Mouse (Mus musculus): Measurements from ENCODE around the gene Gm49373. TPM values are rescaled to one million over a fixed set of nuclear protein-coding genes. Genes with fewer than 3 reads are reported as not detected.

Gm49373 gene
- polyA plus RNA-seq (2015; fragmentation: Nextera tagmentation; extraction: Ambion mirVana), result 0.18 and 0.20 TPM in 2 replicates

DNA sequence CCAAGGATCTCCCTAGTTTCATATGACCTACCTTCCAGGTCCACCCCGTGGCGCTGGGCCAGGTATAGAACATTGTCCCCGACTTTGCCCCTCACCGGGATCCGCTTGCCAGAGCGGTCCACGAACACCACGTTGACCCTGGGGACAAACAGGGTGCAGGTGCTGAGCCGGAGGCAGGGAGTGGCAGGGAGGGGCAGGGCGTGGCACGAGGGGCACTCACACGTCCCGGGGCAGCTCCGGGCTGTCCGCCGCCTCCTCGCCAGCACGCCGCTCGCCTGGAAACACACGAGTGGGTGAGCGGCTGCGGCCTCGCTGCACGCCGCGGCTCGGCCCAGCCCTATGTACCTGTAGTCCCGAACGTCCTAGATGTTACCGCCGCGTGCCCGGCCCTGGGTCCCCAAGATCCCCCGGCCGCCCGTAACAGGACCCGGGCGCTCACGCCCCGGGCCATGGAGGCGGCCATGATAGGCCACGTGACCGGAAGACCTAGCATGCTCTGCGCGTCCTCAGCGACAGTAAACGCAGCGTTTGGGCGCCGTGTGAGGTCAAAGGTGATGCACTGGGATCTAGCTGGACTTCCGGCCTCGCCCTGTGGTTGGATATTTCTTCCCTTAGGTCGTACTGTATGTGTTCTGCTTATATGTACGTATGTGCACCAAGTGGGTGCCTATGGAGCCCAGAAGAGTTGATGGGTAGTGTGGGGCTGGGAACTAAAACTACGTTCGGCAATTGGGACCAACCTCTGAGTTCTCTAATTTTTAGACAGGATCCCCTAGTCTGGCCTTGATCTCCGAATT is at the start of gene Gm49373, which contains the start of gene Fdx1l:
Gene Gm49373, minus strand, starts transcription at position 53 of the 797 bp plus-strand sequence.
Gene Fdx1l, minus strand, starts transcription at position 571 of the 797 bp plus-strand sequence.
- peak within 1 kb of the TSS; percentile 81 for H3K4me3 ChIP-seq (ENCODE audit: low read depth, low read length)
- peak within 1 kb of the TSS; percentile 39 for H3K27ac ChIP-seq (ENCODE audit: low read length)
- ATAC-seq (ENCODE audit: low read depth), result peak; percentile 94
- H3K9ac ChIP-seq (ENCODE audit: low read depth, low read length), result peak within 1 kb of the TSS; percentile 74
- H3K4me1 ChIP-seq (ENCODE audit: control insufficient read depth, low read depth, low read length), result peaks cover 18% of the 10 kb centered on the region
- no peaks in the 10 kb centered on the region for H3K9me3 ChIP-seq (replicated peaks; ENCODE audit: control insufficient read depth, low read length)
- H3K36me3 ChIP-seq (ENCODE audit: control insufficient read depth, insufficient read depth), result peaks cover 24% of the 10 kb centered on the region
- H3K27me3 ChIP-seq (ENCODE audit: control insufficient read depth, insufficient read depth, low read depth, low read length), result no peaks in the 10 kb centered on the region
- 2% methylated on average over 58 of the region's 58 CpGs for WGBS (ENCODE audit: insufficient replicate concordance)
- H3K4me2 ChIP-seq (ENCODE audit: low read depth, low read length), result peak within 1 kb of the TSS; percentile 91

DNA sequence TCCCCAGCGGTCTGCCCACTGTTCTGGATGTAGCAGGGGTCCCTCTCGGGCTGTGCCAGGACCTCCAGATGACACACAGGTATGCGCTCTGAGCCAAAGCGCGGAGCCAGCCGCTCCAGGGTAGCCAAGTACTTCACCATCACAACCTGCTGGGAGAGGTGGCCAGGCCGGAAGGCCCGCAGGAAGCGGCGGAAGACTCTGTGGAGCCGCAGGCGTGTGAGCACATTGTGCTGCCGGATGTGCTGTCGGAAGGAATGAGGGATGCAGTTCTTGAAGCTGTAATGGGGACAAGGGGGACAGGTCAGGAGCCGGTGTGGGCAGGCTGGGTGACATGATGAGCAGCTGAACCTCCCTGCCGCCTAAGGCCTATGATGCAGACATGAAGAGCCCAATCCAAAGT is 48.6 kb upstream of the Gm49373 start:
- H3K27ac ChIP-seq (ENCODE audit: low read length), result no peak overlapping the region
- no peak for ATAC-seq (ENCODE audit: low read depth)

DNA sequence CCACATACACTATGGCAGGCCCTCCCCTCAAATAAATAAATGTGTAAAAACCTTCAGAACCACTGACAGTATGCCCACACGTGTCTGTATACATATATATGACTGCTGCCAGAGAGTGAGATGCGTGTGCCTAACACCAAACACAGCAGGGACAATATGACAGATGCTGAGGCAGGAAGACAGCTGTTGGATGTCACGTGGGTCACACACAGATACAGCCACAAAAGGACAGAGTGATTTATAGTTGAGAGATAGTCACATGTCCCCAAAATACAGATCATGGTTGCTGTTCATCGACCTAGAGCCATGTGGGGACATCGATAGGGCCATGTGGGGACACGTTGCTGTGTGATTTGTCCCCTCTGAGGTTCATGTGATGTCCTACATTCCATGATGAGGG is 44.2 kb upstream of the Gm49373 start:
- 0 out of 2 replicates have a peak, but pooled peaks cover 3% of the 10 kb centered on the region for H3K36me3 ChIP-seq (ENCODE audit: control insufficient read depth, insufficient read depth)
- no peak overlapping the region for H3K4me2 ChIP-seq (ENCODE audit: low read depth, low read length)
- H3K9ac ChIP-seq (ENCODE audit: low read depth, low read length), result no peak overlapping the region
- H3K4me1 ChIP-seq (ENCODE audit: control insufficient read depth, low read depth, low read length), result no peaks in the 10 kb centered on the region
- no peak overlapping the region for H3K4me3 ChIP-seq (ENCODE audit: low read depth, low read length)
- 62% methylated on average over 6 of the region's 6 CpGs for WGBS (ENCODE audit: insufficient replicate concordance)
- H3K27me3 ChIP-seq (ENCODE audit: control insufficient read depth, insufficient read depth, low read depth, low read length), result no peaks in the 10 kb centered on the region
- no peak overlapping the region for H3K27ac ChIP-seq (ENCODE audit: low read length)
- ATAC-seq (ENCODE audit: low read depth), result no peak
- no peaks in the 10 kb centered on the region for H3K9me3 ChIP-seq (replicated peaks; ENCODE audit: control insufficient read depth, low read length)

More for the DNA sequence above, 48.6 kb upstream of the Gm49373 start:
- Histone ChIP-seq H3K4me1 (ENCODE audit: control insufficient read depth, low read depth, low read length) (peaks cover 2% of the 10 kb centered on the region; the same call in 1 of the 2 replicates), H3K4me2 (ENCODE audit: low read depth, low read length) (no peak overlapping the region), H3K36me3 (ENCODE audit: control insufficient read depth, insufficient read depth) (peaks cover 9% of the 10 kb centered on the region), H3K4me3 (ENCODE audit: low read depth, low read length) (no peak overlapping the region), H3K27me3 (ENCODE audit: control insufficient read depth, insufficient read depth, low read depth, low read length) (no peaks in the 10 kb centered on the region), H3K9me3 (replicated peaks; ENCODE audit: control insufficient read depth, low read length) (no peaks in the 10 kb centered on the region), H3K9ac (ENCODE audit: low read depth, low read length) (no peak overlapping the region)
- WGBS (ENCODE audit: insufficient replicate concordance), result 81% methylated on average over 16 of the region's 16 CpGs

DNA sequence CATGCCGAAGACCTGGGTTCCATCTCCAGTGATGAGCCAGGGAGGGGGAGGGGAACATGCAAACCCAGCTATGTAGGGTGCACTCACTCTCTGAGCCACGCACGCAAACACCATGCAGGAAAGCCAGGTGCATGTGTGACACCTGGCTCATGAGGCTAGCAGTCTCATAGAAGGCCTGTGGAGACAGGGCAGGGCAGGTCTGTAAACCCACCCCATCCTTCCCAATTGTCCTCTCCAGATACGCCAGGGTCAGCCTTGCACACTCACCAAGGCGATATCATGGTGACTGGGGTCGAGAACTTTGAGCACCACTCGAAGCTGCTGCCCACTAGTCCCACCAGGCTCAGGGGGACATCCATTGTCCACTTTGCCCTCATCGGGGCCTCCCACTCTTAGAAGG is 42.2 kb upstream of the Gm49373 start:
- H3K9ac ChIP-seq (ENCODE audit: low read depth, low read length), result no peak overlapping the region
- ATAC-seq (ENCODE audit: low read depth), result no peak
- H3K36me3 ChIP-seq (ENCODE audit: control insufficient read depth, insufficient read depth), result no peaks in the 10 kb centered on the region
- no peaks in the 10 kb centered on the region for H3K4me1 ChIP-seq (ENCODE audit: control insufficient read depth, low read depth, low read length)
- H3K4me3 ChIP-seq (ENCODE audit: low read depth, low read length), result no peak overlapping the region
- H3K27me3 ChIP-seq (ENCODE audit: control insufficient read depth, insufficient read depth, low read depth, low read length), result no peaks in the 10 kb centered on the region
- WGBS (ENCODE audit: insufficient replicate concordance), result 77% methylated on average over 8 of the region's 8 CpGs
- H3K4me2 ChIP-seq (ENCODE audit: low read depth, low read length), result no peak overlapping the region
- H3K27ac ChIP-seq (ENCODE audit: low read length), result no peak overlapping the region
- H3K9me3 ChIP-seq (replicated peaks; ENCODE audit: control insufficient read depth, low read length), result no peaks in the 10 kb centered on the region

DNA sequence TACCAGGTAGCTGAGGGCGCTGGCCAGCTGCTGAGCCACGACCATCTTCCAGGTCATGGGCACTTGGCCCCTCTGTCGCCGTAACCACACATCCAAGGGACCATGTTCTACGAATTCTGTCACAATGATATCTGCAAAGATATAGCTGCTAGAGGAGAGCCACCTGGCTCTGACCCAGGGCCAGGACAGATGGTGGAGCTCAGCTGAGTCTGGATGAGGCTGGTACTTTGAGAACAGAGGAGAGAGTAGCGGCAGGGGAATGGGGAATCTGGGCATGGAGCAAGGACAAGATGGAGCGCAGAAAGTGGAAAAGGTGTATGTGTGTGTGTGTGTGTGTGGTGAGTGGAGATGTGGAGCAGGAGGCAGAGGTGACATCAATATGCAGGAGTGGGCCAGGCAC is 41.3 kb upstream of the Gm49373 start:
- no peak overlapping the region for H3K27ac ChIP-seq (ENCODE audit: low read length)
- no peak overlapping the region for H3K9ac ChIP-seq (ENCODE audit: low read depth, low read length)
- 81% methylated on average over 7 of the region's 7 CpGs for WGBS (ENCODE audit: insufficient replicate concordance)
- H3K9me3 ChIP-seq (replicated peaks; ENCODE audit: control insufficient read depth, low read length), result no peaks in the 10 kb centered on the region
- H3K4me3 ChIP-seq (ENCODE audit: low read depth, low read length), result no peak overlapping the region
- H3K36me3 ChIP-seq (ENCODE audit: control insufficient read depth, insufficient read depth), result no peaks in the 10 kb centered on the region
- H3K27me3 ChIP-seq (ENCODE audit: control insufficient read depth, insufficient read depth, low read depth, low read length), result no peaks in the 10 kb centered on the region
- H3K4me1 ChIP-seq (ENCODE audit: control insufficient read depth, low read depth, low read length), result no peaks in the 10 kb centered on the region
- no peak overlapping the region for H3K4me2 ChIP-seq (ENCODE audit: low read depth, low read length)
- no peak for ATAC-seq (ENCODE audit: low read depth)

DNA sequence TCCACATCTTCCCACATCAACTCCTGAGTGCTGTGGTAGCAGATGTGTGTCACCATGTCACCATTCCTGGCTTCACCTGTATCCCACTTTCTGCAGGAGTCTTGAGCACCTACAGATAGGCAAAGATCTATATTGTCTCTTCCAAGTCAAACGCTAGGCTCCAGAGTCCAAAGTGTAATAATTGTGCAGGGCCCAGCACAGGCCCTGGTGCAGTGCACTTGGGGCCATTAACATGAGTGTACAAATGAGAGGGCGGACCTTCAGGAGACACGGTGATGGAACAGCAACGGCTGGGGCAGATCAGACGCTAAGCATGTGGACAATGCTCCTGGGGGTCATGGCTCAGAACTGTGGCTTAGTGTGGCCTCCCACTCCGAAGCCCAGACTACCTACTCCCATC is 40.9 kb upstream of the Gm49373 start:
- Histone ChIP-seq H3K4me1 (ENCODE audit: control insufficient read depth, low read depth, low read length) (no peaks in the 10 kb centered on the region), H3K9ac (ENCODE audit: low read depth, low read length) (no peak overlapping the region), H3K4me3 (ENCODE audit: low read depth, low read length) (no peak overlapping the region), H3K4me2 (ENCODE audit: low read depth, low read length) (no peak overlapping the region), H3K36me3 (ENCODE audit: control insufficient read depth, insufficient read depth) (no peaks in the 10 kb centered on the region), H3K27me3 (ENCODE audit: control insufficient read depth, insufficient read depth, low read depth, low read length) (no peaks in the 10 kb centered on the region), H3K9me3 (replicated peaks; ENCODE audit: control insufficient read depth, low read length) (no peaks in the 10 kb centered on the region), H3K27ac (ENCODE audit: low read length) (no peak overlapping the region)
- ATAC-seq (ENCODE audit: low read depth), result no peak
- 79% methylated on average over 6 of the region's 6 CpGs for WGBS (ENCODE audit: insufficient replicate concordance)

DNA sequence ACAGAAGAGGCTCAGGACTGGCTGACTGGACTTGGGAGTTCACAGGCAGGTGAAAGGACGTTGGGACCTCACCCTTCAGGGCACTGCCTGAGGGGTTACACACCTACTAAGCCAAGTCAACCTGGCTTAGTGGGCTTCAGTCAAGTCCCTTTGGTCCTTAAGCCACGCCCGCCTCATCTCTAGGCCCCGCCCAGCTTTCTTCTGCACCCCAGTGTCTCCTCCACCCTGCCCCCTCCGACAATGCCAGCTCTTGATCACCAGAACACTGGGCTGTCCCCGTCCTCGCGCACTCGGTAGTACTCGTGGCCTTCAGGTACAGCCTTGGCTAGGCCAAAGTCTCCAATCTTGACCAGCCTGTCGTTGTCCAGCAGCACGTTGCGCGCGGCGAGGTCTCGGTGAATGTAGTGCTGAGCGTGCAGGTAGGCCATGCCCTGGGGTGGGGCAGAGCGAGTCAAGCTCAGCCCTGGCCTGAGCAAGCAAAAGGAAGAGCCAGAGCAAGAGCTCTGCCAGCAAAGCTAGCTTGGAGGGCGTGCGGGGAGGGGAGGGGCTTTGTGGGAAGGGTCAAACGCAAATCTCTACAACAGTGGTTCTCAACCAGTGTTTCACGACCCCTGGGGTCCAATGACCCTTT is 34.8 kb upstream of the Gm49373 start:
- no peak overlapping the region for H3K4me2 ChIP-seq (ENCODE audit: low read depth, low read length)
- no peaks in the 10 kb centered on the region for H3K36me3 ChIP-seq (ENCODE audit: control insufficient read depth, insufficient read depth)
- H3K4me3 ChIP-seq (ENCODE audit: low read depth, low read length), result no peak overlapping the region
- H3K27ac ChIP-seq (ENCODE audit: low read length), result no peak overlapping the region
- H3K9ac ChIP-seq (ENCODE audit: low read depth, low read length), result no peak overlapping the region
- H3K4me1 ChIP-seq (ENCODE audit: control insufficient read depth, low read depth, low read length), result peaks cover 37% of the 10 kb centered on the region
- 65% methylated on average over 23 of the region's 23 CpGs for WGBS (ENCODE audit: insufficient replicate concordance)
- no peak for ATAC-seq (ENCODE audit: low read depth)
- no peaks in the 10 kb centered on the region for H3K9me3 ChIP-seq (replicated peaks; ENCODE audit: control insufficient read depth, low read length)
- no peaks in the 10 kb centered on the region for H3K27me3 ChIP-seq (ENCODE audit: control insufficient read depth, insufficient read depth, low read depth, low read length)

DNA sequence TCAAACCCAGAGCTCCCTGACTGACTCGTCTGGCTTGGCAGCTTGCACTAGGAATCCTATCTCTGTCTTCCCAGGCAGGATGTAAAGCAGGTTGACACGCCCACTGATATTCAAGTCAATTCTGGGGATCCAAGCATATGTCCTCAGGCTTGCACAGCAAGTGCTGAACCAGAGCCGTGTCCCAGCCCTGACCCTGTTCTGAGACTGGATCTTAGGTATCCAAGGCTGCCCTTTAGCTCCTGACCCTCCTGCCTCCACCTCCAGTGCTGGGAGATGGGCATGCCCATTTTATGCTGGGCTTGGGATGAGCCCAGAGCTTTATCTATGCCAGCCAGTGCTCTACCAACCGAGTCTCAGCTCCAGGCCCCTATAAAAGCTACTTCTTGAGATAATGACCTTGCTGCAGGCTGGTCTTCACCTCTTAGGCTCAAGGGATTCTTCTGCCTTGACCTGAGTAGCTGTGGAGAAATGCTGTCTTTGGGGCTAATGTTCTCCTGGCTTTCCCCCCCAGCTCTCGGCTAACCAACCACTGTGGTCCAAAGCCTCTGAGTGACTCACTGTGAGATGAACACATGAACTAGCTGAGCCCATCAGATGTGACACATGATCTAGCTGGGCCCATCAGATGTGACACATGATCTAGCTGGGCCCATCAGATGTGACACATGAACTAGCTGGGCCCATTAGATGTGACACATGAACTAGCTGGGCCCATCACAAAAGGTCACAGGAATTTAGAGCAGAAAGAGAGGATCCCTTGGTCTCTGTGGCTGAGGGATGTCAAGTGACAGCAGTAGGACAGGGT is 33.1 kb upstream of the Gm49373 start:
- Histone ChIP-seq H3K36me3 (ENCODE audit: control insufficient read depth, insufficient read depth) (no peaks in the 10 kb centered on the region), H3K9me3 (replicated peaks; ENCODE audit: control insufficient read depth, low read length) (no peaks in the 10 kb centered on the region), H3K9ac (ENCODE audit: low read depth, low read length) (peak overlapping the region; percentile 21; the same call in 1 of the 2 replicates), H3K27me3 (ENCODE audit: control insufficient read depth, insufficient read depth, low read depth, low read length) (no peaks in the 10 kb centered on the region), H3K4me1 (ENCODE audit: control insufficient read depth, low read depth, low read length) (peaks cover 37% of the 10 kb centered on the region), H3K4me3 (ENCODE audit: low read depth, low read length) (no peak overlapping the region; the same call in 1 of the 2 replicates), H3K4me2 (ENCODE audit: low read depth, low read length) (peak overlapping the region; percentile 33), H3K27ac (ENCODE audit: low read length) (peak overlapping the region; percentile 85)
- 29% methylated on average over 5 of the region's 5 CpGs for WGBS (ENCODE audit: insufficient replicate concordance)
- peak; percentile 86 for ATAC-seq (ENCODE audit: low read depth)
